Mouse (Mus musculus) ES-Bruce4 (cell line): Measurements from ENCODE around the gene Pi4k2b.

ENCODE experiments used
- CTCF ChIP-seq: IDR thresholded peaks from one replicate; pipeline ENCODE4 v1.8.1; 2011; ENCODE audit warnings: low read depth, low read length
- EP300 ChIP-seq: IDR thresholded peaks from 2 replicates; pipeline ENCODE4 v1.6.1; 2011; ENCODE audit warnings: low read depth, low read length; ENCODE audit not compliant: insufficient read depth
- POLR2A ChIP-seq: IDR thresholded peaks from one replicate; pipeline ENCODE4 v1.8.1; 2011; ENCODE audit warnings: low read length; ENCODE audit not compliant: insufficient read depth

GRCm38 (mm10) chr5:52762586-52762985 is 21.2 kb downstream of the Pi4k2b start:
- TF ChIP-seq CTCF: no peak
- no peak for TF ChIP-seq POLR2A
- TF ChIP-seq EP300: no peak
